Mouse (Mus musculus) liver, embryonic 14.5 days (tissue): ENCODE data around the gene Glis2. TPM values are rescaled to one million over a fixed set of nuclear protein-coding genes. Genes with fewer than 3 reads are reported as not detected.

Experiments used
- ATAC-seq: fragments of 200-750 bp; cut with Nextera tagmentation; 2 replicates; pipeline ENCODE4 v1.8.0; 2017; ENCODE audit warnings: moderate number of reproducible peaks, mild to moderate bottlenecking, moderate library complexity; ENCODE audit not compliant: insufficient read depth
- DNase-seq, 3 experiments: peaks; one replicate each; pipeline ENCODE4 v3.0.0-alpha.2; 2012 to 2013; ENCODE audit warnings: low read depth in 3 of 3, low spot score in 3 of 3
- H3K27ac ChIP-seq: fragments of 300-500 bp; sonication (generic); 2 replicates; pipeline ENCODE4 v1.5.1; 2014; ENCODE audit warnings: moderate library complexity, mild to moderate bottlenecking, control low read depth, inconsistent platforms
- H3K27me3 ChIP-seq: fragments of 300-500 bp; sonication (generic); 2 replicates; pipeline ENCODE4 v1.6.1; 2014; ENCODE audit warnings: mild to moderate bottlenecking, low read length, moderate library complexity; ENCODE audit not compliant: control insufficient read depth, insufficient read depth
- H3K36me3 ChIP-seq: fragments of 300-500 bp; sonication (generic); replicated peaks from 2 replicates; pipeline ENCODE4 v1.6.1; 2014; ENCODE audit warnings: low read depth; ENCODE audit not compliant: control insufficient read depth, insufficient read depth
- H3K4me1 ChIP-seq, 2 experiments: fragments of 200-500 bp in 1 of 2; fragments of 300-500 bp in 1 of 2; sonication (generic) in 1 of 2; replicated peaks; 2 replicates each; pipeline ENCODE4 v1.6.1; 2012 to 2014; ENCODE audit warnings: antibody characterized with exemption in 1 of 2, inconsistent platforms in 1 of 2, low read length in 1 of 2; ENCODE audit not compliant: control insufficient read depth in 2 of 2, insufficient read depth in 2 of 2
- H3K4me2 ChIP-seq: fragments of 300-500 bp; sonication (generic); 2 replicates; pipeline ENCODE4 v1.6.1; 2014; ENCODE audit warnings: low read depth, mild to moderate bottlenecking, control low read depth, moderate library complexity
- H3K4me3 ChIP-seq, 2 experiments: fragments of 200-500 bp in 1 of 2; fragments of 300-500 bp in 1 of 2; sonication (generic) in 1 of 2; 2 replicates each; pipeline ENCODE4 v1.5.1; 2012 to 2014; ENCODE audit warnings: low read depth in 2 of 2, low read length in 2 of 2, mild to moderate bottlenecking in 2 of 2, control low read depth in 1 of 2, inconsistent platforms in 1 of 2, moderate library complexity in 1 of 2; ENCODE audit not compliant: insufficient read depth in 1 of 2
- H3K9ac ChIP-seq: fragments of 300-500 bp; sonication (generic); replicated peaks from 2 replicates; pipeline ENCODE4 v1.6.1; 2014; ENCODE audit warnings: mild to moderate bottlenecking, control low read depth, moderate library complexity
- H3K9me3 ChIP-seq: fragments of 300-500 bp; sonication (generic); 2 replicates; pipeline ENCODE4 v1.6.1; 2016; ENCODE audit warnings: low read length, mixed read lengths; ENCODE audit not compliant: control insufficient read depth
- CTCF ChIP-seq: IDR thresholded peaks from 2 replicates; pipeline ENCODE4 v1.5.1; 2016; ENCODE audit warnings: antibody characterized with exemption, low read depth, control low read depth
- EP300 ChIP-seq: IDR thresholded peaks from 2 replicates; pipeline ENCODE4 v1.6.1; 2016; ENCODE audit warnings: antibody characterized with exemption, low read depth
- WGBS: fragments of 180-500 bp; shearing (Covaris S2); extraction: QIAGEN DNeasy Blood & Tissue Kit; methylation state at CpG from one replicate; pipeline ENCODE4 v1.1.7; 2014; ENCODE audit not compliant: insufficient replicate concordance; 5-methylcytosine and 5-hydroxymethylcytosine counted together
- polyA plus RNA-seq, 2 experiments: library from polyadenylated mRNA; depleted of rRNA in 1 of 2; stranded (reverse) in 1 of 2; unstranded in 1 of 2; fragments of >200 nt; fragmentation: Nextera tagmentation in 1 of 2; extraction: Ambion mirVana in 1 of 2; gene quantifications; 2 replicates each; pipeline versions ENCODE4 v1.2.1 to v1.2.3; 2012 to 2014

Gene Glis2
- polyA plus RNA-seq, 2 experiments, result 1.7 to 2.8 TPM

DNA sequence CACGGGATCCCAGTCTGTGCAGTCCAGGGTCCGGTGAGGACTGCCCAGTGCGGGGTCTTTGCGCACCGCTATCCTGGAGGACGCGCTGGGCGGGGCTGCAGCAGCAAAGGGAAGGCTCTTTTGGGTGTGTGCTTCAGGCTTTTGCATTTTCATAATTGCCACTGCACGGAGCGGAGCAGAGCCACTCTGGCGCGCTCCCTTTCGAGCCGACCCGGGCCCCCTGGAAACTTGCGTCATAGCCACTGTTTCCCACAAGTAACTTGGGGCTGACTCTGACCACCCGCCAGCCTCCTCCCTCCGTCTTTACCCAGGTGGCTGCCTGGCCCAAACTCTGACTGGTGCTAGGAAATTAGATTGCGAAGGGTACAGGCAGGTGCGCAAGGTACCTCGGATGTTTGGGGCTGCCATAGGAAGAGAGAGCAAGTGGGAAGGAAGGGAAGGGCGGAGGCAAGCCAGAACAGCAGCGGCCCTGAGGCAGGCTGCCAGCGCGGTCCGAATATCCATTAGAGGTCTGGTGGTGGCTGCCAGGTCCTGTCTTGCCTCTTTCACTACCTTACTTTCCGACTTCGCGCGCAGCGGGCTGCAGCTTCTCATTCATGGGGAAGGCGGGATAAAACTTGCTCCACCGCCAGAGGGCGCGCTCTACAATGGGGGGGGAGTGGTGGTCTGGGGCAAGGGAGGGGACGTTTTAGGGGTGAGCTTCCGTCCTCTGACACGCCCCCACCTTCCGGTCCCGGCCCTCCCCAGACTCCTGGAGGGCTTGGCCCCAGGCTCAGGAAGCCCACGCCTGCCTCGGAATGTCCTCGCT is 34.2 kb upstream of the Glis2 start:
- TF ChIP-seq EP300, result no peak
- TF ChIP-seq CTCF, result peak; percentile 90
- peak overlapping the region; percentile 89 for H3K4me2 ChIP-seq
- ATAC-seq (peak; percentile 38), DNase-seq (peak in 2 of 3 experiments; percentile 50 to 53)
- no peaks in the 10 kb centered on the region for H3K36me3 ChIP-seq
- H3K4me1 ChIP-seq, result peaks cover 16 to 22% of the 10 kb centered on the region in 2 experiments
- no peaks in the 10 kb centered on the region for H3K9me3 ChIP-seq
- under 1% methylated on average over 43 of the region's 43 CpGs for WGBS
- H3K4me3 ChIP-seq, result peak overlapping the region; percentile 72 to 87
- H3K27me3 ChIP-seq, result no peaks in the 10 kb centered on the region
- H3K9ac ChIP-seq, result peak overlapping the region; percentile 79
- H3K27ac ChIP-seq, result peak overlapping the region; percentile 85

GRCm38 (mm10) chr16:4567912-4568311 is 26.6 kb upstream of the Glis2 start:
- TF ChIP-seq EP300 (no peak), CTCF (peak; percentile 90)
- H3K27me3 ChIP-seq, result no peaks in the 10 kb centered on the region
- H3K4me2 ChIP-seq, result no peak overlapping the region
- peak in 2 of 3 experiments; percentile 53 to 59 for DNase-seq
- H3K27ac ChIP-seq, result no peak overlapping the region
- no peak overlapping the region for H3K9ac ChIP-seq
- H3K4me1 ChIP-seq, result 0 out of 4 replicates have a peak, but pooled peaks cover 0 to 1% of the 10 kb centered on the region in 2 experiments
- 18% methylated on average over 4 of the region's 4 CpGs for WGBS
- no peaks in the 10 kb centered on the region for H3K9me3 ChIP-seq
- ATAC-seq, result no peak; the same call in 1 of the 2 replicates
- no peak overlapping the region for H3K4me3 ChIP-seq
- no peaks in the 10 kb centered on the region for H3K36me3 ChIP-seq

- 66% methylated on average over 4 of the region's 4 CpGs for WGBS
- TF ChIP-seq EP300 (no peak), CTCF (no peak)
- Histone ChIP-seq H3K36me3 (no peaks in the 10 kb centered on the region), H3K4me3 (no peak overlapping the region), H3K4me1 (0 out of 4 replicates have a peak, but pooled peaks cover 0 to 1% of the 10 kb centered on the region in 2 experiments), H3K9ac (no peak overlapping the region), H3K27me3 (no peaks in the 10 kb centered on the region), H3K27ac (no peak overlapping the region), H3K4me2 (no peak overlapping the region), H3K9me3 (no peaks in the 10 kb centered on the region)
- ATAC-seq (no peak), DNase-seq (no peak)
Observed at GRCm38 (mm10) chr16:4570737-4571136, 23.8 kb upstream of the Glis2 start.

DNA sequence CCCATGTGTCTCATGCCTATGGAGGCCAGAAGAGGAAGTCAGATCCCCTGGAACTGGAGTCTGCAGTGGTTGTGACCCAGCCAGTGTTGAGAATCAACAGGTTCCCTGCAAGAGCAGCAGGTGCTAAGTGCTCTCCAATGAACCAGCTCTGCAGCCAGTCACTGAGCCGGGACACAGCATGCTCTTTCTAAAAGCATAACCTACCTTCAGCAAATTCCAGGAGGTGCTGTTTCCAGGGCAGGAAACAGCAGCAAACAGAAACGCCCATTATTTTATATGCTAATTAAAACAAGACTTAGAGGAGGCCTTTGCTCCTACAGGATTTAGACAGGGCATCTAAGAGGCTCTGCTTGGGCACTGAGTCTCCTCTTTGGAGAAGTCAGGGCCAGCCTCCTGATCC is 18.5 kb upstream of the Glis2 start:
- no peak for ATAC-seq
- 55% methylated on average over 2 of the region's 2 CpGs for WGBS

DNA sequence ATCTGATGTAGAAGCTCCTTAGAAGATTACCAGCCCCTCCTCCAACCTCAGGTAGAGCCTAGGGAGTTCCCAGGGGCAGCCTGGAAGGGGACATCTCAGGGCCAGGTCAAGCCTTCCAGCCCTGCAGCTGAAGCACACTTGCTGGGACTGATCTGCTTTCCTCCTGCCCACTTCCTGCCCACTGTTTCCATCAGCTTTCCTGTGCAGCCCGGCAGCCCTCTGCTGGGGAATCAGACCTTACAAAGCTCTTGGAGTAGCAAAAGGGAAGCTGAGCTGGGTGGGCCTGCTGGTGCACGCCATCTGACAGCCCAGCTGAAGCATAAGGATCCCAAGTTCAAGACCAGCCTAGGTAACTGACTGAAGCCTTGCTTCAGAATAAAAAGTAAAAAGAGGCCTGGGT is 17.6 kb upstream of the Glis2 start:
- Histone ChIP-seq H3K9me3 (no peaks in the 10 kb centered on the region), H3K36me3 (no peaks in the 10 kb centered on the region), H3K4me1 (no peaks in the 10 kb centered on the region), H3K9ac (no peak overlapping the region), H3K4me2 (no peak overlapping the region), H3K4me3 (no peak overlapping the region), H3K27me3 (no peaks in the 10 kb centered on the region), H3K27ac (no peak overlapping the region)
- TF ChIP-seq EP300, result no peak
- 0 out of 2 replicates have a peak, but pooled peaks have one; percentile 10 for TF ChIP-seq CTCF
- ATAC-seq (no peak), DNase-seq (no peak)
- 43% methylated on average over 2 of the region's 2 CpGs for WGBS

More for the DNA sequence above, 18.5 kb upstream of the Glis2 start:
- H3K9ac ChIP-seq, result no peak overlapping the region
- no peaks in the 10 kb centered on the region for H3K36me3 ChIP-seq
- H3K27me3 ChIP-seq, result no peaks in the 10 kb centered on the region
- no peak overlapping the region for H3K27ac ChIP-seq
- no peak overlapping the region for H3K4me2 ChIP-seq
- DNase-seq, result no peak
- no peak overlapping the region for H3K4me3 ChIP-seq
- H3K9me3 ChIP-seq, result no peaks in the 10 kb centered on the region
- TF ChIP-seq EP300 (no peak), CTCF (no peak)
- no peaks in the 10 kb centered on the region for H3K4me1 ChIP-seq
